Mouse (Mus musculus): ENCODE results near the gene Kpnb1.

Kpnb1 gene

DNA sequence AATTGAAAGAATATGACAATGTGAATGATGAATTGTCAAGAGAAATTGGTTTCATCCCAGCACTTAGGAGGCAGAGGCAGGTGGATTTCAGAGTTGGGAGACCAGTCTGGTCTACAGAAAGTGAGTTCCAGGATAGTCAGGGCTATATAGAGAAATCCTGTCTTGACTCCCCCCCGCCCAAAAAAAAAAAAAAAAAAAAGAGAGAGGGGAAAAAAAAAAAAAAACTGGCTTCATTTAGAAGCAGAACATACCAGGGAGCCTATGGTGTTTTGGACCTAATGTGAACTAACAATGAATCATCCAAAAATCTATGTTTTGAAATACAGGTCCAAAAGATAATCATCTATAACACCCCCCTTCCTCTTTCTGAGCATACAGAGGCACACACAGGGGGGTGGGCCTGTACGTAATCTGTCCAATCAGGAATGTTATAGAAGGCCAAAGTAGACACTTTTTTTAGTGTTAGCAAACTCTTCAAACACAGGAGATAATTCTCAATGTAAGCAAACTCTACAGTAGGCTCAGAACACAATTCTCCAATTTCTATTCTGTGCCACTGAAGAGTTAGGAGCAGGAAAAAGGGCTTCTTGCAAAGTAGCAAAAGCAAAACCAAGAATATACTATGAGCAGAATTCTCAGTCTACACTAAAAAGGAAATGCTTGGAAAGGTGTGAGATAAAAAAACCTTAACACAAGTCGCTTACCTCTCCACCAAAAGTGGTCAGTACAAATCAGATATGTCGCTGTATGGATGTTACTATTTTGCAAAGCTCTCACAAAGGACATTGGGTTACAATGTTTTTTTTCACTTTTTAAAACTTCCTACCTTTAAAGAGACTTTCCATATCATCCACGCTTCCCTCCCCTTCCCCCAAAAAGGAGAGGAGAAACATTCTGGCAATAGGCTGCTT lies 1.7 kb downstream of the Kpnb1 start:
- no peak for DNase-seq (ENCODE audit: low spot score)

- DNase-seq (ENCODE audit: low spot score): no peak
Observed at GRCm38 (mm10) chr11:97184875-97185274, 2.8 kb downstream of the Kpnb1 start.

DNA sequence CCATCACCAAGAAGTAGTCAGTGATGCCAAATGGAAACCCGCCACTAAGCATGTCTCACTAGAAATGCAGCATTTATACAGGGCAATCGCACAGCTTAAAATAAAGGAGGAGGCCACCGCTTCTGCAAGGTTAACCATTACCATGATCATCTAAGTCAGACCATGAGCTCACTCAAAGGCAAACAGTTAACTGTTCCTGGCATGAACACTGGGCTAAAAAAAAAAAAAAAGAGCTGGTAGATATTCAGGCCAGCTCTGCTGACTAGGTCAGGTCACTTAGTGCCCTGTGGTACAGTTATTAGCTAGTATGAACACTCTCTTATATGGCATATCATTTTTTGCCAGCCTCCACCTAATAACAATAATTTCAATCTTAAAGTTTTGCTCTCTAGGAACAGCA lies 5.2 kb downstream of the Kpnb1 start:
- DNase-seq (ENCODE audit: low spot score): no peak

DNA sequence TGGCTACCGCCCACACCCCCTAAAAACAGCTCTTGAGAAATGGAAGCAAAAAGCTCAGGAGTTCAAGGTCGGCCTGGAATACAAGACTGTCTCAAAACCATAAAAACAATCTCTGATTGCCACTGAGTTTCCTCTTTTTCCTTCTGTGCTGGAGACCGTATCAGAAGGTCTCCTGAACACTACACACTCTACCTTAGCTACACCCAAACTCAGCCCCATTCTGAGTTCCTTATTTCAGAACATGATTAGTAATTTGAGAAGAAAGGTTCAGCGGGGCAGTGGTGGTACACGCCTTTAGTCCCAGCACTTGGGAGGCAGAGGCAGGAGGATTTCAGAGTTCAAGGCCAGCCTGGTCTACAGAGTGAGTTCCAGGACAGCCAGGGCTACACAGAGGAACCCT lies 6.6 kb downstream of the Kpnb1 start:
- no peak for DNase-seq (ENCODE audit: low spot score)

DNA sequence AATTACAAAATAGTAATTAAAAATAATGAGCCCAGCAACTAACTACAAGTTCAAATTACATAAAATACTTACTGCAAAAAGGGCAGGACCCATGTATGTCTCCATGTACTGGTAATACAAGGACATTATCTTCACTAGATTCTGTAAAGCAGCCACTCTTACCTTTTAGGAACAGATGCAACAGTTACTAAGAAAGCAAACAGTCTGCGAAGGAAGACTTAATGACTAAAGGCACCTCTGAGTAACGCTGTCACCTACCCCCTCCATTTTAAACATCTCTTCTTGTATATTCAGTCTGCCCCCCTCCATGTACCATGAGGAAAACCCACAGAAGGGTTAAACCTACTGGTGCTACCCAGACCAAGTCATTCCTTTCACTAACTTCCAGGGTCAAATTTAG lies 9.5 kb downstream of the Kpnb1 start:
- no peak for DNase-seq (ENCODE audit: low spot score)

- DNase-seq (ENCODE audit: low spot score): no peak
Observed at GRCm38 (mm10) chr11:97176851-97177250, 10.8 kb downstream of the Kpnb1 start.

DNA sequence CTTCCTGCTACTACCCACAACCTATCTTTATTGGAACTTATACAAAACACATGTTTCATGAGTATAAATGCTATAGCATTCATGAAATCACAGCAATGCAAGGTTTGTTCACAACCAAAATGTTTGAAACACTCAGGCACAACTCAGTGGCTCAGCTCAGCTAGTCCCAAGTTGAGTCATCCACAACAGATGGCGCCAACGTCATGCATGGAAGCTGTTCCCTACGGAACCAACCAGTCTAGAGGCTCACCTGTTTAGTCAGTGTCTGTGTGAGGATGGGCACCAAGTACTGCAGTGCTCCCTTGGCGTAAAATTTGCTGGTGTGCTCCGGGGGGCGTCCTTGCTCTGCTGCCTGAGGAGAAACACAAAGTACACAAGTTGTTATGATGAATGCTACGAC lies 12.2 kb downstream of the Kpnb1 start:
- DNase-seq (ENCODE audit: low spot score): no peak

- no peak for DNase-seq (ENCODE audit: low spot score)
Observed at GRCm38 (mm10) chr11:97160341-97160740, 27.3 kb downstream of the Kpnb1 start.

DNA sequence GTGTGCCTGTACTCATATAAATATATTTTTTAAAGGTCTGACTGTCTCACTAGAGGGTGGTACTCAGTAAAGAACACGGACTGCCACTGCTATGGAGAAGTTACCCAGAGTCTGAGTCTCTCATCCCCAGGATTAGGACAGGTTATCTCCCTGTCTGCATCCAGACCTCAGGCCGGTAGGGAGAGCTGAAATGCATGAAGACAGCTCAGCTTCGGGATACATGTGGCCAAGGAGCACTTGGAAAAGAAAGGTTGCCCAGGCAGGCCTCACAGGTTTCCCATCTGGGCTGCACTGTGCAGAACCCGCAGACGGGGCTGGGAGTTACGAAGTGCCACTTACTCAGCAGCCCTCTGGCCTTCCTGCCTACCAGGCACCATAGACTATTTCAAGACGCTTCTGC lies 30.7 kb downstream of the Kpnb1 start:
- no peak for DNase-seq (ENCODE audit: low spot score)

DNA sequence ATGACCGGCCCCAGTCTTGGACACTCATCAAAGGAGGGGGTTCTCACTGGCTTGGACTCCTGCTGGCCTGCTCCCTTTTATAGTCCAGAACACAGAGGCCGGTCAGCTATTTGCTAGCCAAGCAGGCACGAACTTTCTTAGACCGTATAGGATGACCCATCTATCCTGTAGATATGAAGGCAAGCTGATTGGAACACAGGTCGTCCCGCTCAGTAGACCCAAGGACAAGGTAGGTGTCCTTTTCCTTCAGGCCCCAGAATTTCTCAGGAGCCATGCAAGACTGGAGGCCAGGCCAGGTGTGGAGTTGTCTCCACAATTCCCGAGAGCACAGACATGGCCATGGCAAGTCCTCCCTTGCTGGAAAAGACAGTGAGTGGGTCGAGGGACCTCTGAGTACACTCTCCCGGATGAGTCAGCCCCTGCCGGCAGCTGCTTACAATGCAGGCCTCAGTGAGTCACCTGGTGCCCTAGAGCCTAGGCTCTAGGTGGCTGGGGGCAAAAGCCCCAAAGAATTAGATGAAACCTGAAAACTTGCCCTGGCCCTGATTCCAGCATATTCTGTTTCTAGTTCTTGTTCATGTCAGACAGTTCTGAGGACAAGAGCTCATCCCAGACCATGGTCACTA lies 34.9 kb downstream of the Kpnb1 start:
- no peak for DNase-seq (ENCODE audit: low spot score)

DNA sequence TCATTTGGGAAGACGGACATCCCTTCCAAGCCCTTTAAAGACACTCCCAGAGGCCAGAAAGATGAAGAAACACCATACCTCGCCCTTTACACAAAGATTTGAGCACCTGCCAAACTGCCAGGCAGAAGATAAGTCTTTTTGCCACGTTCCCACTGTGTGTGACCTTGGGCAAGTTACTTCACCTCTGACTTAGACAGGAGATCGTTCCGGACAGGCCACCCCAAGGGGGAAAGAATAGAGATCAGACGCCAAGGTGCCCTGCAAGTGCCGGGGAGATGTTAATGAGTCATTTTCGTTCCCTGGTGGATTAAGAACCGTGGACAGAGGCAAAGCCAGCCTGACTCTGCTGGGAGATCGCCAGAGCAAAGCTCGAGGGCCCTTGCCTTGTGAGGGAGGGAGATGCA lies 35.7 kb downstream of the Kpnb1 start:
- peak; percentile 47 for DNase-seq (ENCODE audit: low spot score)

DNA sequence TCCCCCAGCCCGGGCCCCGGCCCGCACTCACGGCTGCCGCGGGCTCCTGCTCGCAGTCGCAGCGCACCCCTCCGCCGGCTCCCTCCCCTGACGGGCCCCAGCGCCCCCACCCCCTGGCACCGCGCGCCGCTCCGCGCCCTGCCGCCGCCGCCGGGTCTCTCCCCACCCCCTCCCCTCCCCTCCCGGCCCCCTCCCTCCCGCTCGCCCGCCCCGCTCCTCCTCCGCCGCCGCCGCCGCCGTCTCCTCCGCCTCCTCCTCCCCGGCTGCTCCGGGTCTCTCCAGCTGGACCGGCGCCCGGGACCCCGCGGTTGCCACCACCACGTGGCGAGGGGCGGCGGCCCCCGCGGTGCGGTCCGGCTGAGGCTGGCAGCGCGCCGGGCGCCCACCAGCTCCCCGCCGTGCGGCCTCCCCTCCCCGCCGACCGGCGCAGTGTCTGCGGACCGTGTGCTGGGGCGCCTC lies 36.3 kb downstream of the Kpnb1 start, which contains the start of gene Tbkbp1:
Tbkbp1 (minus strand) TSS at position 153 of the 459 bp plus-strand sequence.
- DNase-seq (ENCODE audit: low spot score): peak; percentile 46

DNA sequence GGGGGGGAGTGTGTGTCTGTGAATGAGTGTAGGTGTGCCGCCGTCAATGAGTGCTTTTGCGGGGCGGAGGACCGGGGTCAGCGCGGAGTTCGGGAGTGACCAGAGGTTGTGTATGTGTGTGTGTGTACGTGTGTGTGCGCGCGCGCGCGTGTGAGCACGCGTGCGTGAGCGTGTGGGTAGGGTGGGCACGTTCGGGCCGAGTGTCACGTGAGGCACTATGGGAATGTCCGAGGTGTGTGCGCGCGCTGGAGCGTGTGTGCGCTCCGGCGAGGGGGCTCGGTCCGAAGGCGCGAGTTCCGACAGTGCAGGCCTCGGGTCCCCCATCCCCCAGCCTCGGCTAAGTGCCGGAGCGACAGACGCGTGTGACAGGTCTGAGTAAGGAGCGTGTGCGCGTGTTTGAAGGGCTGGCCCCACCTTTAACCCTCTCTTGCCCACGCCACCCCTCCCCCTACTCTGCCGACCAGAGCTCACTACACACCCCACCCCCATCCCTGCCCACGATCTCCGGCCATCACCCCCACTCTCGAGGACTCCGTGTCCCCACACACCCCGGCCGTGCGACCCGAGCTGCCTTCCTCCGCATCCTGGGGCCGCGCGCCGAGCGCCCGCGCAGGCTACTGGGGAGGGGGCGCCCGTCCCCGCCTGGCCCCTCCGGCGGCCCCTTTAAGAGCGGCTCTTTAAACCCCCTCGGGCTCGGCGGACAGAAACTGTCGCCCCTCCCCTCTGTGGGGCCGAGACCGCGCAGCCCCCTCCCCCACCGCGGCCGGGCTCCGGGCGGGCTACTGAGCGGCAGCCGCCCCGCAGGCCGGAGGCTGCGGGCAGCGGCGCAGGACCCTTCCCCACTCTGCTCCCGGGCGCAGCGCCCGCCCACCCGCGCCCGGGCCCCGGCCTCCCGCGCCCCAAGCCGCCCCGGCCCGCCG lies 37.0 kb downstream of the Kpnb1 start:
- DNase-seq (ENCODE audit: low spot score): peak; percentile 39

DNA sequence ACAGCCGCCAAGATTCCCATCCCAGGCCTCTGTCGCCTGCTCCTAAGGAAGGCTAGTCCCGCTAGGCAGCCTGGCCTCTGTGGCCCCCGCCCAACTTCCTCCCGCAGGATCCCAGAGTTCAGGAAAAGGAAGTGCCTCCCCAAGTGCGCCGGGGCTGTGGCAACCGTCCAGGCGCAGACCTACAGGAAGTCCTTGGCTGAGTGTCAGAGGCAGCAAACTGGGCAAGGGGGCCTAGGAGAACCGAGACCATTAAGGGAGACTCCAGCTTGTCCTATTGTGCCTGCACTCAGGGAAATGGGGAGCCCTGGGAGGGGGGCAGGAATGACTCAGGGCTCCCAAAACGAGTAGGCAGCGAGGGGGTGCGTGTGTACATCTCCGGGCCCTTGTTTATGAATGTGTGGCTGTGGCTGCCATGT lies 37.7 kb downstream of the Kpnb1 start:
- peak; percentile 53 for DNase-seq (ENCODE audit: low spot score)

- no peak for DNase-seq (ENCODE audit: low spot score)
Observed at GRCm38 (mm10) chr11:97149026-97149425, 38.7 kb downstream of the Kpnb1 start.

DNA sequence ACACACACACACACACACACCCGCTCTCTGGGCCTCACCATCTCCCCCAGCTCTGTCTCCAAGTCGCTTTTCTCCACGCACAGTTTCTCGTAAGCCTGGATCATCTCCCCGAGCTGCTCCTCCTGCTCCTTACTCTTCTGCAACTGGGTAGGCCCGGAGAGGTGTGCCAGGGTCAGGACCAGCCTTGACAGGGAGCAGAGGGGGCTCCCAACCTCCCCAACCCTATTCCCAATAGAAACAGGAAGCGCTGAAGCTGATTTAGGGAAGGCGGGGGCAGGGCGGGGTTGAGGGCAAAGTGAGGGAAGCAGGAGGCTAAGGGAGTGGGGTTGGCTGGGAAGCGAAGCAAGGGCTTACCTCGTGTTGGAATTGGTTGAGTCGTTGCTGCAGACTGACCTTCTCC lies 39.1 kb downstream of the Kpnb1 start:
- no peak for DNase-seq (ENCODE audit: low spot score)

GRCm38 (mm10) chr11:97147333-97147732 lies 40.3 kb downstream of the Kpnb1 start:
- DNase-seq (ENCODE audit: low spot score): no peak

DNA sequence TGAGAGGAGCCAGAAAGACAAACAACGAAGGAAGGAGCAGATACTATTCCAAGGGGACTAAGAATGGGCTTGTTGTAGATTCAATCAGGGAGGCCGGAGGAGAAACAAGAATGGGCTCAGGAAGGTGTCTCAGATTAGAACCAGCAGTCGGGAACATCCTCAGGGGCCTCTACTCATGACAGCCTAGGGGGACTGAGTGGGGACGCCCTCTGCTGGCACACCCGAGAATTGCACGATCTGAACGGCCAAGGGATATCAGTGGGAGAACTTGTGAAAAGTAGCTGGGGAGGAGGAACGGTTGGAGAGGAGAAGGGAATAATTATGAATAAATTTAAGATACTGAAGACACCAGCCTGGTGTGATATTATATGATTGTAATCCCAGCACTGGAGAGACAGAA lies 41.0 kb downstream of the Kpnb1 start:
- peak; percentile 73 for DNase-seq (ENCODE audit: low spot score)

DNA sequence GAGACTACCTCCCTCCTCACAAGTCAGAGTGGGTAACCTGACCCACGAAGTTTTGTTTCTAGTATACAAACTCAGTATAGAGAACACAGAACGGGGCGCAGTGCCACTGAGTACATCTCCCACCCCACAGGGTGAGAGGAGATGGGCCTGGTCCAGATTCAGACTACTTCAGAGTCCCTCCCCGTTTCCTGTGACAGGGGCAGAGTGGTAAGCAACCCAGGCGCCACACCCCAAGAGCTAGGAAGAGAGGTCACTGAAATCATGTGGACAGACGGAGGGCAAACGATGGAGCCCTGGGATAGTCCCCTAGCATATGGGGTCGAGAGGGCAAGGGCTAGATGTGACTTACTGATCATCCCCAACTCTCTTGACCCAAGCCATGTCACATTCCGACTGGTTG lies 41.7 kb downstream of the Kpnb1 start:
- DNase-seq (ENCODE audit: low spot score): no peak

- DNase-seq (ENCODE audit: low spot score): no peak
Observed at GRCm38 (mm10) chr11:97145320-97145719, 42.4 kb downstream of the Kpnb1 start.

- no peak for DNase-seq (ENCODE audit: low spot score)
Observed at GRCm38 (mm10) chr11:97143196-97143900, 44.3 kb downstream of the Kpnb1 start.
